Mouse (Mus musculus): Measurements from ENCODE around the gene Hlcs.

DNA sequence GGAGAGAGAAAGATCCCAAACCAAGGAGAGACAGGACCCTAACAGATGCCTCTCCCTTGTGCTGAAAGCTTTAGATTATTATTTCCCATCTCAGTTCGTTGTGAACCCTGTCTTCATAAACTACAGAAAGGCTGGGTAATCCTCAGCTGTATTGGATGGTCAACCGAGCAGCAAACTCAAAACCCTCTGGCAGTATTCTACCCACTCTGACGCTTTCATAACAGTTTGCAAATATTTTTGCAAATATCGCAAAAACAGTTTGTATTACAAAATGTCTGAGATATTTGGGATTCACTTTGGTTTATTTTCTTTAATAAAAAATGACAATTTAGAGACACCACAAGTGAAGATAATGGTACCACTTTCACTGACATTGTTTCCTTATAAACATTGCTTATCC is 1.4 kb downstream of the Hlcs start:
- TF ChIP-seq TAL1 (conservative IDR thresholded peaks at IDR 0.05; ENCODE audit: low read depth, low read length) (no peak), CTCF (IDR thresholded peaks at IDR 0.05; ENCODE audit: low read depth, low read length) (no peak)

Measured in G1E (cell line).